Mouse (Mus musculus) forebrain, postnatal 0 days (tissue): Measurements from ENCODE around the gene Actr5. TPM values are rescaled to one million over a fixed set of nuclear protein-coding genes. Genes with fewer than 3 reads are reported as not detected.

Experiments
- ATAC-seq: fragments of 200-750 bp; cut with Nextera tagmentation; 2 replicates; pipeline ENCODE4 v1.8.0; 2017; ENCODE audit warnings: mild to moderate bottlenecking, moderate library complexity
- DNase-seq: peaks from one replicate; pipeline ENCODE4 v3.0.0-alpha.2; 2015
- H3K27ac ChIP-seq: fragments of 300-500 bp; sonication (generic); 2 replicates; pipeline ENCODE4 v1.5.1; 2014; ENCODE audit warnings: low read depth, mild to moderate bottlenecking, antibody characterized with exemption, low read length, moderate library complexity, mixed read lengths
- H3K27me3 ChIP-seq: fragments of 300-500 bp; sonication (generic); 2 replicates; pipeline ENCODE4 v1.6.1; 2014; ENCODE audit warnings: mild to moderate bottlenecking, low read length, mixed read lengths; ENCODE audit not compliant: insufficient read depth
- H3K36me3 ChIP-seq: fragments of 300-500 bp; sonication (generic); 2 replicates; pipeline ENCODE4 v1.6.1; 2014; ENCODE audit warnings: mild to moderate bottlenecking, moderate library complexity; ENCODE audit not compliant: insufficient read depth
- H3K4me1 ChIP-seq: fragments of 300-500 bp; sonication (generic); 2 replicates; pipeline ENCODE4 v1.6.1; 2014; ENCODE audit warnings: antibody characterized with exemption; ENCODE audit not compliant: insufficient read depth
- H3K4me2 ChIP-seq: fragments of 300-500 bp; sonication (generic); 2 replicates; pipeline ENCODE4 v1.6.1; 2014; ENCODE audit warnings: low read depth, mild to moderate bottlenecking, moderate library complexity
- H3K4me3 ChIP-seq: fragments of 300-500 bp; sonication (generic); 2 replicates; pipeline ENCODE4 v1.5.1; 2014; ENCODE audit warnings: low read depth, low read length, mixed read lengths
- H3K9ac ChIP-seq: fragments of 300-500 bp; sonication (generic); 2 replicates; pipeline ENCODE4 v1.6.1; 2014; ENCODE audit warnings: mild to moderate bottlenecking
- H3K9me3 ChIP-seq: fragments of 300-500 bp; sonication (generic); 2 replicates; pipeline ENCODE4 v1.6.1; 2016; ENCODE audit warnings: low read length
- CTCF ChIP-seq: sonication (generic); IDR thresholded peaks from 2 replicates; pipeline ENCODE4 v1.5.1; 2016; ENCODE audit warnings: antibody characterized with exemption, control low read depth, low read depth
- WGBS: fragments of 180-500 bp; shearing (Covaris S2); extraction: QIAGEN DNeasy Blood & Tissue Kit; methylation state at CpG from one replicate; pipeline ENCODE4 v1.1.7; 2014; 5-methylcytosine and 5-hydroxymethylcytosine counted together
- polyA plus RNA-seq: library from polyadenylated mRNA; unstranded; fragments of >200 nt; fragmentation: Nextera tagmentation; extraction: Ambion mirVana; gene quantifications from 2 replicates; pipeline ENCODE4 v1.2.1, GENCODE M21; 2015
- total RNA-seq: library from RNA; depleted of rRNA; stranded (reverse); fragments of >200 nt; gene quantifications from 2 replicates; pipeline ENCODE4 v1.2.3, GENCODE M21; 2014

Gene Actr5
- total and polyA plus RNA-seq, 2 experiments from 2014 or later = 8.2 to 30.8 TPM

- H3K4me2 ChIP-seq = peak overlapping the region; percentile 80
- peak overlapping the region; percentile 87 for H3K9ac ChIP-seq
- H3K36me3 ChIP-seq = peaks cover 19% of the 10 kb centered on the region; the same call in 1 of the 2 replicates
- TF ChIP-seq CTCF = no peak
- peaks cover 11% of the 10 kb centered on the region; the same call in 1 of the 2 replicates for H3K4me1 ChIP-seq
- peak overlapping the region; percentile 77 for H3K4me3 ChIP-seq
- DNase-seq (no peak), ATAC-seq (no peak)
- H3K27ac ChIP-seq = no peak overlapping the region
- no peaks in the 10 kb centered on the region for H3K27me3 ChIP-seq
- no peaks in the 10 kb centered on the region for H3K9me3 ChIP-seq
- 39% methylated on average over 8 of the region's 8 CpGs for WGBS
Observed at GRCm38 (mm10) chr2:158625697-158626096, 1.0 kb downstream of the Actr5 start.

GRCm38 (mm10) chr2:158628858-158629257 lies 4.2 kb downstream of the Actr5 start:
- Histone ChIP-seq H3K9ac (no peak overlapping the region), H3K4me3 (no peak overlapping the region), H3K9me3 (no peaks in the 10 kb centered on the region), H3K27me3 (no peaks in the 10 kb centered on the region), H3K4me1 (peaks cover 11% of the 10 kb centered on the region; the same call in 1 of the 2 replicates), H3K36me3 (peaks cover 50% of the 10 kb centered on the region), H3K4me2 (no peak overlapping the region), H3K27ac (no peak overlapping the region)
- TF ChIP-seq CTCF = peak; percentile 76
- WGBS = 64% methylated on average over 3 of the region's 3 CpGs
- peak; percentile 68 for DNase-seq
- ATAC-seq = peak; percentile 64

GRCm38 (mm10) chr2:158629414-158629813 lies 4.7 kb downstream of the Actr5 start:
- ATAC-seq (no peak), DNase-seq (peak; percentile 77)
- 54% methylated on average over 1 of the region's 1 CpGs for WGBS
- no peak overlapping the region for H3K4me3 ChIP-seq
- no peaks in the 10 kb centered on the region for H3K9me3 ChIP-seq
- no peak overlapping the region for H3K27ac ChIP-seq
- no peaks in the 10 kb centered on the region for H3K27me3 ChIP-seq
- peak; percentile 82 for TF ChIP-seq CTCF
- no peak overlapping the region for H3K4me2 ChIP-seq
- H3K9ac ChIP-seq = no peak overlapping the region
- H3K4me1 ChIP-seq = peaks cover 11% of the 10 kb centered on the region; the same call in 1 of the 2 replicates
- peaks cover 52% of the 10 kb centered on the region for H3K36me3 ChIP-seq

GRCm38 (mm10) chr2:158631873-158632272 lies 7.2 kb downstream of the Actr5 start:
- H3K4me2 ChIP-seq = no peak overlapping the region
- ATAC-seq (no peak), DNase-seq (no peak)
- H3K4me1 ChIP-seq = no peaks in the 10 kb centered on the region
- no peaks in the 10 kb centered on the region for H3K9me3 ChIP-seq
- H3K9ac ChIP-seq = no peak overlapping the region
- H3K4me3 ChIP-seq = no peak overlapping the region
- H3K36me3 ChIP-seq = peaks cover 76% of the 10 kb centered on the region
- 75% methylated on average over 5 of the region's 5 CpGs for WGBS
- TF ChIP-seq CTCF = no peak
- H3K27me3 ChIP-seq = no peaks in the 10 kb centered on the region
- H3K27ac ChIP-seq = no peak overlapping the region

- Histone ChIP-seq H3K4me2 (no peak overlapping the region), H3K36me3 (peaks cover 40% of the 10 kb centered on the region), H3K27ac (no peak overlapping the region), H3K27me3 (no peaks in the 10 kb centered on the region), H3K9ac (no peak overlapping the region), H3K4me1 (no peaks in the 10 kb centered on the region), H3K9me3 (no peaks in the 10 kb centered on the region), H3K4me3 (no peak overlapping the region)
- peak; percentile 81 for ATAC-seq
- WGBS = 24% methylated on average over 2 of the region's 2 CpGs
- peak; percentile 95 for TF ChIP-seq CTCF
- peak; percentile 87 for DNase-seq
Observed at GRCm38 (mm10) chr2:158641869-158642268, 17.2 kb downstream of the Actr5 start.

GRCm38 (mm10) chr2:158642587-158642986 lies 17.9 kb downstream of the Actr5 start:
- WGBS = 98% methylated on average over 2 of the region's 2 CpGs

GRCm38 (mm10) chr2:158643791-158644190 lies 19.1 kb downstream of the Actr5 start:
- H3K27me3 ChIP-seq = no peaks in the 10 kb centered on the region
- no peak overlapping the region for H3K4me3 ChIP-seq
- H3K9me3 ChIP-seq = no peaks in the 10 kb centered on the region
- ATAC-seq (no peak), DNase-seq (no peak)
- 68% methylated on average over 3 of the region's 3 CpGs for WGBS
- no peak overlapping the region for H3K9ac ChIP-seq
- TF ChIP-seq CTCF = no peak
- H3K4me1 ChIP-seq = no peaks in the 10 kb centered on the region
- H3K27ac ChIP-seq = no peak overlapping the region
- H3K36me3 ChIP-seq = peaks cover 20% of the 10 kb centered on the region; the same call in 1 of the 2 replicates
- H3K4me2 ChIP-seq = no peak overlapping the region

More at GRCm38 (mm10) chr2:158642587-158642986, 17.9 kb downstream of the Actr5 start:
- DNase-seq (no peak), ATAC-seq (no peak)
- H3K36me3 ChIP-seq = peaks cover 32% of the 10 kb centered on the region
- no peak overlapping the region for H3K9ac ChIP-seq
- H3K27ac ChIP-seq = no peak overlapping the region
- no peaks in the 10 kb centered on the region for H3K4me1 ChIP-seq
- H3K27me3 ChIP-seq = no peaks in the 10 kb centered on the region
- no peak overlapping the region for H3K4me3 ChIP-seq
- H3K4me2 ChIP-seq = no peak overlapping the region
- no peak for TF ChIP-seq CTCF
- H3K9me3 ChIP-seq = no peaks in the 10 kb centered on the region
